Mouse (Mus musculus): ENCODE measurements around the gene Gm10097. TPM values are rescaled to one million over a fixed set of nuclear protein-coding genes. Genes with fewer than 3 reads are reported as not detected.

The Gm10097 gene
- polyA plus RNA-seq, 1 experiment = not detected

DNA sequence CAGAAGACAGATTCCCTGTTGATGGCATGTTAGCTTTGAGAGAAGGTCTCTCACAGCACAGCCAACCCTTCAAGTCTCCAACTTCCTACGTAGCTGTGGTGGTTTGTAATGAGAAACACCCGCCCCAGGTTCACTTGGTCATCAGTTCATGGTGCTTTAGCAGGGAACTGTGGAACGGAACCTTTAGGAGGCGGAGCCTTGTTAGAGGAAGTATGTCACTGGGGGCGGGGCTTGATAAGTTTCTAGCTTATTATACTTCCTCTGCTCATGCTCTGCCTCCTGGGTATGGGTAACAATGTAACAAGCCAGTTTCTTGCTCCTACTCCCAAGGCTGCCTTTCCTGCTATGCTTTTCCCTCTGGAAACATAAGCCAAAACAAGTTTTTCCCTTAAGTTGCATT, 23.3 kb upstream of the Gm10097 start:
- no peak for TF ChIP-seq CTCF (IDR thresholded peaks at IDR 0.05; ENCODE audit: low read depth, low read length)
- TF ChIP-seq POLR2A (IDR thresholded peaks at IDR 0.05; ENCODE audit: borderline replicate concordance, low read depth, low read length) = no peak
- H3K4me1 ChIP-seq (ENCODE audit: control insufficient read depth, insufficient read depth, low read length) = peaks cover 4% of the 10 kb centered on the region
- no peak overlapping the region for H3K27ac ChIP-seq (ENCODE audit: insufficient read depth, low read depth, low read length)
- no peak overlapping the region for H3K4me3 ChIP-seq (ENCODE audit: insufficient read depth, low read length)

DNA sequence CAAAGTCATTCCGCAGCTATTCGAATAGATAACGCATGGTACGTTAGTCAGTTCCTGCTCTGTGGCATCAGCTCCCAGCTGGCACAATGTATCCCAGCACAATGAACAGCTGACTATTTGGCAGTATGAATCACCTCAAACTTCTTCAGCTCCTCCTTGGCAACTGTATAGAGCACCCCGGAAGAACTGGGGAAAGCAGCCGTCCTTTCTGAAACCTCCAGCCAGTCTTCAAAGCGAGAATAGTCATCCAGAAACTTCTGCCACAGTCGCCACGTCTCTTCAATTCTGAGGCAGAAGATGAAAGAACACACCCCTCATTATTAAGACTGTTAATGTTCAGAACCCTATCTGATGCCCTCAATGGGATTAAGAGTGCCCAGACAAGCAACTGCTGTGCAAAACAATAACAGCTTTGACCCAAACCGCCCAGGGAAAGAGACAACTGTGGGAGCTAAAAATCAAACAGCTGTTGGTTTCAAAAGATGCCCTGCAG, 12.7 kb upstream of the Gm10097 start:
- Histone ChIP-seq H3K27ac (ENCODE audit: insufficient read depth, low read depth, low read length) (peak overlapping the region; percentile 61), H3K4me3 (ENCODE audit: insufficient read depth, low read length) (no peak overlapping the region), H3K4me1 (ENCODE audit: control insufficient read depth, insufficient read depth, low read length) (peaks cover 19% of the 10 kb centered on the region)
- TF ChIP-seq CTCF (IDR thresholded peaks at IDR 0.05; ENCODE audit: low read depth, low read length) = no peak
- no peak for TF ChIP-seq POLR2A (IDR thresholded peaks at IDR 0.05; ENCODE audit: borderline replicate concordance, low read depth, low read length)

DNA sequence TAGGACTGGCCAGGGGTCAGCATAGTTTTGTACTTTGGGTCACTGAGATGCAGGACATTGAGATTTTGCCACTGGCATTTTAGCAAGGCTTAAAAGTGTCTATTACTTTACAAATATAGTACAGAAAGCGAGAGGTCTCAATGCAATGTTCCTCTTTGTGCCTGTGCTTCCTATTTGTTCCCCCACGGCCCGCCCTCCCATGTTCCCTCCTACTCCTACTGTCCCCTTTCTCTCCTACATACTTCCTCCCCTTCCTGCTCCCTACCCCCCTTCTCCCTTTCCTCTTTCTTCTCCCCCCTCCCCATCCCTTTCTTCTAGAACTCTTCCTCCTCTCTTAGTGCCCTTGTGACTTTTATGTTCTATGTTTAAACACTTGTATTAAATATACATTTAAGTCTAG, 12.1 kb upstream of the Gm10097 start:
- H3K4me1 ChIP-seq (ENCODE audit: control insufficient read depth, insufficient read depth, low read length) = peaks cover 19% of the 10 kb centered on the region
- no peak for TF ChIP-seq CTCF (IDR thresholded peaks at IDR 0.05; ENCODE audit: low read depth, low read length)
- no peak for TF ChIP-seq POLR2A (IDR thresholded peaks at IDR 0.05; ENCODE audit: borderline replicate concordance, low read depth, low read length)
- H3K4me3 ChIP-seq (ENCODE audit: insufficient read depth, low read length) = no peak overlapping the region
- H3K27ac ChIP-seq (ENCODE audit: insufficient read depth, low read depth, low read length) = peak overlapping the region; percentile 61

DNA sequence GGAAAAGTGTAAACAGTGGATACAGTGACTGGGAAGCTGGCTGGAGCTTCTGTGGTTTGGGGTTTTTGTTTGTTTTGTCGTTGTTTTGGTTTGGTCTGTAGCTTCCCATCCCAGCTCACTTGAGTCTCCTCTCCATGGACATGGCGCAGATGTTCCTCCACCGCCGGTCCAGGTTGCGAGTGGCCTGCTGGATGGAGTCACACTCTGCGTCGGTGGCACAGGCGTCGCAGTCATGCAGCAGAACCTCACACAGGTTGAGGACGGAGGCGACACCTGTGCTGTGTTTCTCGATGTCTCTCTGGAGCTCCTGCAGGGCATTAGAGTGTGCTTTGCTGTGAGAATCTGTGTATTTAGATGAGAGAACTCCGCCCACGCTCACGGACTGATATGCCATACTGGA, 11.3 kb upstream of the Gm10097 start:
- Histone ChIP-seq H3K4me1 (ENCODE audit: control insufficient read depth, insufficient read depth, low read length) (peaks cover 19% of the 10 kb centered on the region), H3K4me3 (ENCODE audit: insufficient read depth, low read length) (no peak overlapping the region), H3K27ac (ENCODE audit: insufficient read depth, low read depth, low read length) (no peak overlapping the region)
- TF ChIP-seq POLR2A (IDR thresholded peaks at IDR 0.05; ENCODE audit: borderline replicate concordance, low read depth, low read length) = no peak
- TF ChIP-seq CTCF (IDR thresholded peaks at IDR 0.05; ENCODE audit: low read depth, low read length) = no peak

DNA sequence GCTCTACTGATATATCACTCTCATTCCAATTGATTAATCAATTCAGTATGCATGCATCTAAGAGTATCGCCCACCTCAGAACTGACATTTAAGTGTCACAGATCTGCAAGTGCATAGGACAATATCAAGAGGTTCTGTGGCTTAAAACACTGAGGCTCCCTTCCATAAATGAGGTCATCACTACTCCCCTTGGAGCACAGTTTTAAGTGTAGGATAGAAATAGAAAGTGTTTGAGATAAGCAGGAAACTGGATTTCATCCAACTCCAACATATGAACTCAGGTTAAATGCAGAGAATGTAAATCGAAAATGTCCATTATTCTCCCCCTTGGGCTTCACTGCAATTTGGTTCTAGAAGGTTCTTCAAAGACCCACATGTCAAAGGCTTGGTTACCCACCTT, 10.1 kb upstream of the Gm10097 start:
- TF ChIP-seq CTCF (IDR thresholded peaks at IDR 0.05; ENCODE audit: low read depth, low read length) (no peak), POLR2A (IDR thresholded peaks at IDR 0.05; ENCODE audit: borderline replicate concordance, low read depth, low read length) (no peak)
- no peak overlapping the region for H3K4me3 ChIP-seq (ENCODE audit: insufficient read depth, low read length)
- H3K4me1 ChIP-seq (ENCODE audit: control insufficient read depth, insufficient read depth, low read length) = peaks cover 19% of the 10 kb centered on the region
- H3K27ac ChIP-seq (ENCODE audit: insufficient read depth, low read depth, low read length) = no peak overlapping the region

DNA sequence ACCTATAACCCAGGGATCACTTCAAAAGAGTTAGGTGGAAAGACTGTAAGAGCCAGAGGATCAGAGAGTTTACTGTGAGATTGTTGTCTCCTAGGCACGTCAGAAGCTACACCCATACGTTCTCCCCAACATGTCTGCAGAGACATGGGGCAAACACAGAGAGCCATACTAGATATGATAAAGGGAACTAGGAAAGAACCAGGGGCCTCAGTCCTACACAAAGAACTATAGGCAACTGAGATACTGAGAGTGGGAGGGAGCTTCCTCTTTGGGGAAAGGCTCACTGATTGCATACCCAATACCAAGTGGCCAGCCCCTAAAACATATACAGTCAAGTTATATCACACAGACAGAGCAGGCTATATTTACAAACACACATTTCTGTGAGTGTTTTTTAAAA, 9.0 kb upstream of the Gm10097 start:
- Histone ChIP-seq H3K27ac (ENCODE audit: insufficient read depth, low read depth, low read length) (no peak overlapping the region), H3K4me1 (ENCODE audit: control insufficient read depth, insufficient read depth, low read length) (peaks cover 19% of the 10 kb centered on the region), H3K4me3 (ENCODE audit: insufficient read depth, low read length) (no peak overlapping the region)
- TF ChIP-seq POLR2A (IDR thresholded peaks at IDR 0.05; ENCODE audit: borderline replicate concordance, low read depth, low read length) (no peak), CTCF (IDR thresholded peaks at IDR 0.05; ENCODE audit: low read depth, low read length) (no peak)

DNA sequence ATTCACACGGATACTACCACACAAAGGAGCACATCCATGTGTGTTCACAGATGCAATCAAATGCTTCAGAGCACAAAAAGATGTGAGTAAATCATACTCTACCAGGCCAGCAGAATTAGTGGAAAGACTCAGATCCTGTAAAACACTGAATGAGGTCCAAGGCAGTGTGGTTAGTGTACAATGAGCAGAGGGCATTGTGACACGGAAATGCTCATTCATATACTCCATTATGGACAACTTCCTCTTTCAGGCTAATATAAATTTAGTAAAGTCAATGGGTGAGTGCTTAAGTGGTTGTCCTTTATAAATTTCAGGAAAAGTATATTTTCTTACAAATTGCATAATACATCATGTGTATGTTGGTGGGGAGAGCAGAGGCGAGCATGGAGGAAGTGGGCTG, 1.9 kb upstream of the Gm10097 start:
- TF ChIP-seq POLR2A (IDR thresholded peaks at IDR 0.05; ENCODE audit: borderline replicate concordance, low read depth, low read length) (no peak), CTCF (IDR thresholded peaks at IDR 0.05; ENCODE audit: low read depth, low read length) (no peak)
- Histone ChIP-seq H3K4me1 (ENCODE audit: control insufficient read depth, insufficient read depth, low read length) (peaks cover 22% of the 10 kb centered on the region), H3K4me3 (ENCODE audit: insufficient read depth, low read length) (no peak overlapping the region), H3K27ac (ENCODE audit: insufficient read depth, low read depth, low read length) (peak overlapping the region; percentile 70)

DNA sequence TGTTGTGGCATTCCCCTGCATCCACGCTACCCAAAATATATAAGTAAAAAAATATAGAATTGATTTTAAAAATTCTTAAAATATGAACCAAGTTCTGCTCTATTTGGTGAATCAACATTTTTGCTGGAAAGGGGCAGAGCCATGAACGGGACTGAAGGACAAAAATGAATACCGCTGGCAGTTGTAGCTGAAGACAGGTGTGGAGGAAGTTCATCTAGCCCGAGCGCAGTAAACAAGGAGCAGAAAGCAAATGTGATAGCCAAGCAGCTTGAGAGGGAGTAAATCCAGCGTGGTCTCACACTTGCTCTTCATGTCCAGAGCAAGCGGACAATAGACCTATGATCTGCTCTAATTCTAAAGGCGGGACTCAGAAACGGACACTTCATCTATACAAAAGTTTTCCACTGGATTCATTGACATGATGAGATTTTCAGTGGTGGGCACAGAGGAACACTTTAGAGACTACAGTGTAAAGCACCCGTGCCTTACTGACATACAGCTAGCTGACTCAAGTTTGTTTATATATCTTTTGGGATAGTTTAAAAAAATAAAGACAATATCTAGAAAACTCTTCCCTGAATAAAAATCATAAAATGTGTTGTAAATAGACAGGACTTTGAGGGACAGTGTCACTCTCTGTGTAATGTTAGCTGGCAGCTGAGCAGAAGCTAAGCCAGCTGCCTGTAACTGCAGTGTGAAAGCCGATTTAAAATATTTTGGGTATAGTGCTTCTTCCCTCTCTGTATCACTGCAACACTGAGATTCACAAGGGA, 1.4 kb downstream of the Gm10097 start:
- H3K4me3 ChIP-seq (ENCODE audit: insufficient read depth, low read length) = no peak overlapping the region
- TF ChIP-seq CTCF (IDR thresholded peaks at IDR 0.05; ENCODE audit: low read depth, low read length) (no peak), POLR2A (IDR thresholded peaks at IDR 0.05; ENCODE audit: borderline replicate concordance, low read depth, low read length) (no peak)
- H3K4me1 ChIP-seq (ENCODE audit: control insufficient read depth, insufficient read depth, low read length) = peaks cover 23% of the 10 kb centered on the region
- H3K27ac ChIP-seq (ENCODE audit: insufficient read depth, low read depth, low read length) = no peak overlapping the region

DNA sequence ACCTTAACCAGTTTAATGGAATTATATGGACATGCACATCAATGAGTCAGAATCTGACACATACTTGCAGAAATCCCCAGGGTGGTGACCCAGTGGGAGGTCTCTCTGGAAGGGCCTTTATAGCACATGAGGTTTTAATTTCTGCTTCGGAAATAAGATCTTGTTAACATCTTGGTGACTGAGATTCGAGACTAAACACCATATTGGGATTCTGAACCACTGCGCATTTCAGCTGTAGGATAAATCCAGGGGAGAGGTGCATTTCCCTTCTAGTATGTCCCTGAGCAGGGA, 1.9 kb downstream of the Gm10097 start:
- H3K4me3 ChIP-seq (ENCODE audit: insufficient read depth, low read length) = no peak overlapping the region
- no peak overlapping the region for H3K27ac ChIP-seq (ENCODE audit: insufficient read depth, low read depth, low read length)
- peaks cover 23% of the 10 kb centered on the region for H3K4me1 ChIP-seq (ENCODE audit: control insufficient read depth, insufficient read depth, low read length)
- no peak for TF ChIP-seq POLR2A (IDR thresholded peaks at IDR 0.05; ENCODE audit: borderline replicate concordance, low read depth, low read length)
- TF ChIP-seq CTCF (IDR thresholded peaks at IDR 0.05; ENCODE audit: low read depth, low read length) = no peak

DNA sequence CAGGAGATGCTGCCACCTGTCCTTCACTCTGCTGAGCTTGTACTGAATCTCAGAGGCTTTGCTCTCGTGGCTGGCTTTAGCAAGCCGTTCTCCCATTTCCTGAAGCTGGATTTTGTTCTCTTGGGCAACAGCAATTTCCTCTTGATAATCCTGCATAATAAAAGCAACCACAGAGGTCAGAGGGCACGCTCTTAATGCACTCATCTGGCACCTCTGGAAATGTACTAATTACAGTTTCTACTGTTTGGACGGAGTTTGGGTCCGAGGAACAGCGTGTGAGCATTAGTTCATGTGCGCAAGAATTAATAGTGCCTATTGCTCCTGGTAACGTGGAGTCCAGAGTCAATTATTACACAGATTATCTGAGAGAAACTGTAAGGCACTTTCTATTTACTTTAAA, 3.1 kb downstream of the Gm10097 start:
- TF ChIP-seq POLR2A (IDR thresholded peaks at IDR 0.05; ENCODE audit: borderline replicate concordance, low read depth, low read length) (no peak), CTCF (IDR thresholded peaks at IDR 0.05; ENCODE audit: low read depth, low read length) (no peak)
- Histone ChIP-seq H3K4me3 (ENCODE audit: insufficient read depth, low read length) (no peak overlapping the region), H3K4me1 (ENCODE audit: control insufficient read depth, insufficient read depth, low read length) (peaks cover 18% of the 10 kb centered on the region), H3K27ac (ENCODE audit: insufficient read depth, low read depth, low read length) (no peak overlapping the region)
